Mouse (Mus musculus) intestine, embryonic 15.5 days (tissue): ENCODE measurements around the gene Zfp146. TPM values are rescaled to one million over a fixed set of nuclear protein-coding genes. Genes with fewer than 3 reads are reported as not detected.

Experiments
- ATAC-seq: fragments of 200-750 bp; cut with Nextera tagmentation; 2 replicates; pipeline ENCODE4 v1.8.0; 2017; ENCODE audit warnings: moderate TSS enrichment, moderate library complexity
- H3K27ac ChIP-seq: fragments of 300-500 bp; sonication (generic); 2 replicates; pipeline ENCODE4 v1.5.1; 2015; ENCODE audit warnings: mild to moderate bottlenecking, inconsistent platforms
- H3K27me3 ChIP-seq: fragments of 300-500 bp; sonication (generic); replicated peaks from 2 replicates; pipeline ENCODE4 v1.6.1; 2015; ENCODE audit warnings: inconsistent platforms
- H3K36me3 ChIP-seq: fragments of 300-500 bp; sonication (generic); 2 replicates; pipeline ENCODE4 v1.6.1; 2015; ENCODE audit warnings: inconsistent platforms
- H3K4me1 ChIP-seq: fragments of 300-500 bp; sonication (generic); replicated peaks from 2 replicates; pipeline ENCODE4 v1.6.1; 2015; ENCODE audit warnings: inconsistent platforms
- H3K4me2 ChIP-seq: fragments of 300-500 bp; sonication (generic); replicated peaks from 2 replicates; pipeline ENCODE4 v1.6.1; 2015; ENCODE audit warnings: mild to moderate bottlenecking, inconsistent platforms
- H3K4me3 ChIP-seq: fragments of 300-500 bp; sonication (generic); replicated peaks from 2 replicates; pipeline ENCODE4 v1.5.1; 2015; ENCODE audit warnings: inconsistent platforms
- H3K9ac ChIP-seq: fragments of 300-500 bp; sonication (generic); 2 replicates; pipeline ENCODE4 v1.6.1; 2015; ENCODE audit warnings: inconsistent platforms
- H3K9me3 ChIP-seq: fragments of 300-500 bp; sonication (generic); 2 replicates; pipeline ENCODE4 v1.6.1; 2016; ENCODE audit warnings: inconsistent platforms
- WGBS: fragments of 180-500 bp; shearing (Covaris S2); methylation state at CpG from one replicate; pipeline ENCODE4 v1.1.7; 2015; 5-methylcytosine and 5-hydroxymethylcytosine counted together
- polyA plus RNA-seq: library from polyadenylated mRNA; unstranded; fragments of >200 nt; fragmentation: Nextera tagmentation; extraction: Ambion mirVana; gene quantifications from 2 replicates; pipeline ENCODE4 v1.2.1, GENCODE M21; 2015

The Zfp146 gene
- polyA plus RNA-seq, 1 experiment from 2014 or later: 13.6 TPM

GRCm38 (mm10) chr7:30116076-30116475, 53.5 kb downstream of the Zfp146 start:
- H3K27me3 ChIP-seq: no peaks in the 10 kb centered on the region
- no peaks in the 10 kb centered on the region for H3K36me3 ChIP-seq
- H3K4me1 ChIP-seq: no peaks in the 10 kb centered on the region
- no peak overlapping the region for H3K27ac ChIP-seq
- no peak overlapping the region for H3K9ac ChIP-seq
- ATAC-seq: no peak
- H3K4me2 ChIP-seq: no peak overlapping the region
- H3K4me3 ChIP-seq: no peak overlapping the region
- H3K9me3 ChIP-seq: no peaks in the 10 kb centered on the region
- 93% methylated on average over 5 of the region's 5 CpGs for WGBS

Other genes with a start within 250 kb of the Zfp146 start
- gene Zfp74, start 215.7 kb downstream of the Zfp146 start, polyA plus RNA-seq: 6.6 and 7.8 TPM in 2 replicates
- 15.1 and 15.5 TPM in 2 replicates for gene Zfp568, start 185.8 kb downstream of the Zfp146 start, polyA plus RNA-seq
- 2.7 and 2.9 TPM in 2 replicates for gene Zfp14, start 118.4 kb downstream of the Zfp146 start, polyA plus RNA-seq
- gene Zfp82, start 96.8 kb downstream of the Zfp146 start, polyA plus RNA-seq: 3.9 and 4.5 TPM in 2 replicates
- gene Gm26920, start 79.3 kb downstream of the Zfp146 start, polyA plus RNA-seq: 1.2 and 1.5 TPM in 2 replicates
- 6.0 and 6.1 TPM in 2 replicates for gene Zfp566, start 79.2 kb downstream of the Zfp146 start, polyA plus RNA-seq
- 71.0 and 82.3 TPM in 2 replicates for gene Zfp260, start 75.0 kb downstream of the Zfp146 start, polyA plus RNA-seq
- 6.7 and 8.3 TPM in 2 replicates for gene Zfp382, start 47.8 kb downstream of the Zfp146 start, polyA plus RNA-seq
- 30.7 and 34.3 TPM in 2 replicates for gene Cox7a1, start 14.4 kb upstream of the Zfp146 start, polyA plus RNA-seq
- 83.7 and 101 TPM in 2 replicates for gene Capns1, start 29.1 kb upstream of the Zfp146 start, polyA plus RNA-seq
- gene Polr2i, start 62.2 kb upstream of the Zfp146 start, polyA plus RNA-seq: 115 and 116 TPM in 2 replicates
- gene Tbcb, start 62.5 kb upstream of the Zfp146 start, polyA plus RNA-seq: 136 and 148 TPM in 2 replicates
- gene Ovol3, start 66.0 kb upstream of the Zfp146 start, polyA plus RNA-seq: not detected in 2 replicates
- 0.34 and 0.56 TPM in 2 replicates for gene Thap8, start 110.3 kb upstream of the Zfp146 start, polyA plus RNA-seq
- 6.6 and 8.4 TPM in 2 replicates for gene Wdr62, start 110.7 kb upstream of the Zfp146 start, polyA plus RNA-seq
- gene Clip3, start 122.0 kb upstream of the Zfp146 start, polyA plus RNA-seq: 22.6 and 23.4 TPM in 2 replicates
- 63.9 and 68.5 TPM in 2 replicates for gene Alkbh6, start 139.0 kb upstream of the Zfp146 start, polyA plus RNA-seq
- gene Syne4, start 145.1 kb upstream of the Zfp146 start, polyA plus RNA-seq: 47.7 and 65.3 TPM in 2 replicates
- gene E130208F15Rik, start 152.0 kb upstream of the Zfp146 start, polyA plus RNA-seq: 1.8 TPM in 1 of 2 replicates, not detected in the other
- 15.5 and 18.0 TPM in 2 replicates for gene Sdhaf1, start 154.1 kb upstream of the Zfp146 start, polyA plus RNA-seq
- 2.9 and 3.9 TPM in 2 replicates for gene Lrfn3, start 193.0 kb upstream of the Zfp146 start, polyA plus RNA-seq
- gene Tyrobp, start 244.0 kb upstream of the Zfp146 start, polyA plus RNA-seq: 49.8 and 63.7 TPM in 2 replicates